Mouse (Mus musculus) C2C12 (cell line): ENCODE data around the gene Uggt1.

ENCODE experiments used
- CTCF ChIP-seq: IDR thresholded peaks from one replicate; pipeline ENCODE4 v1.5.1; 2011; ENCODE audit not compliant: control insufficient read depth, insufficient read depth, insufficient read length
- MAX ChIP-seq: IDR thresholded peaks from one replicate; pipeline ENCODE4 v1.6.1; 2011; ENCODE audit warnings: mild to moderate bottlenecking, control low read depth
- USF1 ChIP-seq: IDR thresholded peaks from one replicate; pipeline ENCODE4 v1.6.1; 2011; ENCODE audit warnings: low read depth, mild to moderate bottlenecking, control low read depth, moderate library complexity

DNA sequence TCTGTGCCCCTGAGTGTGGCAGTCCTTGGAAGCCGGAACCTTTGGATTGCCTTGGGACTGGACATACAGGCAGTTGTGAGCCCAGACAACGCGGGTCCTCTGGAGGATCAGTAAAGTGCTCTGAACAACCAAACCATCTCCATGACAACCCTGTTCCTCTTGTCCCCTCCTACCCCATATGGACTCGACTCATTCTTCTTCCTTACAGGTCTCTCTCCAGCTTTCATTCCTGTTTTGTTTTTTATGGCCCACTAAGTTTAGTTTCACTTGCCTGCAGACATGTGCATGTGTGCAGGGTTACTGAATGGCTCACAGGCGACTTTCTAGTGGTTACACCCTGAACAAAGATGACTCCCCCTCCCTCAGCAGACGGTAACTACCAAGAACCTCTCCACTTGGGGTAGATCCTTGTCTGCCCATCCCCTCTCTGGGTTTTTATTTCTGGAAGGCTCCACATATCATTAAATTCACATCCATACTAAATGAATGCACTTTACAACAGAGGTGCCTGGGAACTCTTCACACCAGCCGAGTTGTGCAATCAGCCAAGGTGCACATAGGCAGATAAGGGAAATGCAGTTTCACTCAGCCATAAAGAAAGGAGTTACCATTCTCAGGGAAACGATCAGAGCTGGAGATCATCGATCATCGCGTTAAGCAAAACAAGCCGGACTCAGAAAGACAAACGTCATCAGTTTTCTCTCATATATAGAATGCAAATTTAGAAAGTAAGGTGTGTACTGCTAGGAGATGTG is 31.3 kb upstream of the Uggt1 start:
- TF ChIP-seq CTCF = no peak
- TF ChIP-seq MAX = no peak
- no peak for TF ChIP-seq USF1
